Mouse (Mus musculus) CH12.LX (cell line): Measurements from ENCODE around the gene Pmepa1. TPM values are rescaled to one million over a fixed set of nuclear protein-coding genes. Genes with fewer than 3 reads are reported as not detected.

Experiments used
- DNase-seq: peaks from one replicate; pipeline ENCODE4 v3.0.0-alpha.2; 2013; ENCODE audit errors: extremely low read depth
- H3K27ac ChIP-seq: 2 replicates; pipeline ENCODE4 v1.5.1; 2012; ENCODE audit warnings: low read depth, mild to moderate bottlenecking, control low read depth, moderate library complexity; ENCODE audit not compliant: insufficient read depth
- H3K27me3 ChIP-seq: replicated peaks from 2 replicates; pipeline ENCODE3; 2012; ENCODE audit warnings: inconsistent platforms
- H3K36me3 ChIP-seq, 2 experiments: replicated peaks in 1 of 2; 2 replicates each; pipeline versions ENCODE3 to v1.6.1; 2012; ENCODE audit warnings: inconsistent platforms in 1 of 2, low read length in 1 of 2, mild to moderate bottlenecking in 1 of 2, mixed read lengths in 1 of 2, moderate library complexity in 1 of 2; ENCODE audit not compliant: control insufficient read depth in 1 of 2, insufficient read depth in 1 of 2
- H3K4me1 ChIP-seq, 2 experiments: 2 replicates each; pipeline ENCODE4 v1.6.1; 2012; ENCODE audit warnings: inconsistent platforms in 1 of 2, moderate library complexity in 1 of 2; ENCODE audit not compliant: insufficient read depth in 2 of 2, control insufficient read depth in 1 of 2
- H3K4me2 ChIP-seq: 2 replicates; pipeline ENCODE4 v1.6.1; 2012; ENCODE audit warnings: low read depth, mild to moderate bottlenecking, control low read depth; ENCODE audit not compliant: poor library complexity, insufficient read depth, severe bottlenecking
- H3K4me3 ChIP-seq, 3 experiments: fragments of 150-350 bp in 1 of 3; sonication (generic) in 1 of 3; replicated peaks in 1 of 3; 2 replicates each; pipeline versions ENCODE3 to v1.5.1; 2011 to 2012; ENCODE audit warnings: low read depth in 2 of 3, low read length in 2 of 3, mild to moderate bottlenecking in 2 of 3, moderate library complexity in 2 of 3, control low read depth in 1 of 3, improper control_type of control experiment in 1 of 3, inconsistent platforms in 1 of 3, mixed read lengths in 1 of 3; ENCODE audit not compliant: poor library complexity in 1 of 3
- H3K79me2 ChIP-seq: replicated peaks from 2 replicates; pipeline ENCODE4 v1.6.1; 2012; ENCODE audit warnings: mild to moderate bottlenecking, moderate library complexity; ENCODE audit not compliant: control insufficient read depth, poor library complexity, insufficient read depth, severe bottlenecking; ENCODE audit errors: extremely low read depth
- H3K9ac ChIP-seq: 2 replicates; pipeline ENCODE4 v1.6.1; 2012; ENCODE audit warnings: low read depth, mild to moderate bottlenecking, control low read depth, moderate library complexity; ENCODE audit not compliant: insufficient read depth
- H3K9me3 ChIP-seq: replicated peaks from 2 replicates; pipeline ENCODE3; 2012; ENCODE audit warnings: low read length, inconsistent platforms, mixed read lengths
- BHLHE40 ChIP-seq: IDR thresholded peaks from 2 replicates; pipeline ENCODE4 v1.6.1; 2011; ENCODE audit warnings: mild to moderate bottlenecking, low read depth, low read length, improper control_type of control experiment
- CHD2 ChIP-seq: IDR thresholded peaks from 2 replicates; pipeline ENCODE4 v1.6.1; 2011; ENCODE audit warnings: low read length, improper control_type of control experiment
- E2F4 ChIP-seq: IDR thresholded peaks from 2 replicates; pipeline ENCODE4 v1.6.1; 2011; ENCODE audit warnings: low read depth, low read length, improper control_type of control experiment; ENCODE audit not compliant: insufficient replicate concordance
- ETS1 ChIP-seq: conservative IDR thresholded peaks from 2 replicates; pipeline ENCODE4 v1.6.1; 2012; ENCODE audit warnings: low read depth, mild to moderate bottlenecking, inconsistent platforms, low read length, improper control_type of control experiment, moderate library complexity
- HCFC1 ChIP-seq: IDR thresholded peaks from 2 replicates; pipeline ENCODE4 v1.6.1; 2012; ENCODE audit warnings: low read depth, mild to moderate bottlenecking, inconsistent platforms, low read length, improper control_type of control experiment
- JUN ChIP-seq: IDR thresholded peaks from 2 replicates; pipeline ENCODE4 v1.6.1; 2011; ENCODE audit warnings: low read depth, mild to moderate bottlenecking, low read length, improper control_type of control experiment, moderate library complexity; ENCODE audit not compliant: insufficient read depth
- JUND ChIP-seq: conservative IDR thresholded peaks from 2 replicates; pipeline ENCODE4 v1.6.1; 2011; ENCODE audit warnings: low read depth, low read length, improper control_type of control experiment
- MAFK ChIP-seq: IDR thresholded peaks from 2 replicates; pipeline ENCODE4 v1.6.1; 2011; ENCODE audit warnings: low read length, improper control_type of control experiment; ENCODE audit not compliant: insufficient replicate concordance
- MXI1 ChIP-seq: IDR thresholded peaks from 2 replicates; pipeline ENCODE4 v1.6.1; 2011; ENCODE audit warnings: mild to moderate bottlenecking, low read depth, low read length, improper control_type of control experiment
- MYC ChIP-seq: IDR thresholded peaks from 2 replicates; pipeline ENCODE4 v1.6.1; 2011; ENCODE audit warnings: low read depth, mild to moderate bottlenecking, improper control_type of control experiment, low read length
- NELFE ChIP-seq: IDR thresholded peaks from 2 replicates; pipeline ENCODE4 v1.6.1; 2011; ENCODE audit warnings: low read depth, low read length, improper control_type of control experiment
- POLR2AphosphoS2 ChIP-seq: IDR thresholded peaks from 2 replicates; pipeline ENCODE4 v1.6.1; 2011; ENCODE audit warnings: low read depth, low read length, improper control_type of control experiment
- RAD21 ChIP-seq: IDR thresholded peaks from 2 replicates; pipeline ENCODE4 v1.6.1; 2011; ENCODE audit warnings: low read depth, mild to moderate bottlenecking, low read length, improper control_type of control experiment, moderate library complexity
- TBP ChIP-seq: conservative IDR thresholded peaks from 2 replicates; pipeline ENCODE4 v1.6.1; 2011; ENCODE audit warnings: low read depth, low read length, improper control_type of control experiment
- TCF12 ChIP-seq: IDR thresholded peaks from 2 replicates; pipeline ENCODE4 v1.6.1; 2014; ENCODE audit warnings: low read depth, mild to moderate bottlenecking, inconsistent platforms, low read length, improper control_type of control experiment
- USF1 ChIP-seq: IDR thresholded peaks from 2 replicates; pipeline ENCODE4 v1.6.1; 2014; ENCODE audit warnings: low read depth, mild to moderate bottlenecking, inconsistent platforms, low read length, improper control_type of control experiment
- USF2 ChIP-seq: conservative IDR thresholded peaks from 2 replicates; pipeline ENCODE4 v1.6.1; 2011; ENCODE audit warnings: low read depth, low read length, improper control_type of control experiment
- ZC3H11A ChIP-seq: IDR thresholded peaks from 2 replicates; pipeline ENCODE4 v1.6.1; 2012; ENCODE audit warnings: low read depth, mild to moderate bottlenecking, inconsistent platforms, low read length, improper control_type of control experiment
- ZKSCAN1 ChIP-seq: IDR thresholded peaks from 2 replicates; pipeline ENCODE4 v1.6.1; 2012; ENCODE audit warnings: low read depth, inconsistent platforms, low read length, improper control_type of control experiment, borderline replicate concordance
- dilution Hi-C: fragments of 300-500 bp; cut with MboI; formaldehyde crosslinking; loops from 2 replicates; pipeline ENCODE4 v1.14.3; 2020; ENCODE audit warnings: low sequenced_read_pairs; ENCODE audit not compliant: extremely low pct_unique_long_range_greater_than_20kb, extremely low pct_ligation_motif_present
- in situ Hi-C: fragments of 300-500 bp; cut with MboI; formaldehyde crosslinking; loops from 3 replicates; pipeline ENCODE4 v1.14.3; 2019; ENCODE audit warnings: low sequenced_read_pairs, low pct_ligation_motif_present, low pct_unique_long_range_greater_than_20kb, mixed read lengths
- polyA plus RNA-seq: library from polyadenylated mRNA; unstranded; fragments of >175 nt; gene quantifications from 2 replicates; pipeline ENCODE4 v1.2.1, GENCODE M21; 2012; ENCODE audit warnings: low read depth; ENCODE audit not compliant: insufficient read length
- total RNA-seq, 2 experiments: library from RNA; depleted of rRNA; stranded (reverse); fragments of 300-350 nt in 1 of 2; fragments of >200 nt in 1 of 2; gene quantifications; 2 replicates each; pipeline ENCODE4 v1.2.3; 2012 to 2014

Pmepa1 gene
- total and polyA plus RNA-seq, 3 experiments, result 1.6 to 11.8 (median 9.9) TPM

DNA sequence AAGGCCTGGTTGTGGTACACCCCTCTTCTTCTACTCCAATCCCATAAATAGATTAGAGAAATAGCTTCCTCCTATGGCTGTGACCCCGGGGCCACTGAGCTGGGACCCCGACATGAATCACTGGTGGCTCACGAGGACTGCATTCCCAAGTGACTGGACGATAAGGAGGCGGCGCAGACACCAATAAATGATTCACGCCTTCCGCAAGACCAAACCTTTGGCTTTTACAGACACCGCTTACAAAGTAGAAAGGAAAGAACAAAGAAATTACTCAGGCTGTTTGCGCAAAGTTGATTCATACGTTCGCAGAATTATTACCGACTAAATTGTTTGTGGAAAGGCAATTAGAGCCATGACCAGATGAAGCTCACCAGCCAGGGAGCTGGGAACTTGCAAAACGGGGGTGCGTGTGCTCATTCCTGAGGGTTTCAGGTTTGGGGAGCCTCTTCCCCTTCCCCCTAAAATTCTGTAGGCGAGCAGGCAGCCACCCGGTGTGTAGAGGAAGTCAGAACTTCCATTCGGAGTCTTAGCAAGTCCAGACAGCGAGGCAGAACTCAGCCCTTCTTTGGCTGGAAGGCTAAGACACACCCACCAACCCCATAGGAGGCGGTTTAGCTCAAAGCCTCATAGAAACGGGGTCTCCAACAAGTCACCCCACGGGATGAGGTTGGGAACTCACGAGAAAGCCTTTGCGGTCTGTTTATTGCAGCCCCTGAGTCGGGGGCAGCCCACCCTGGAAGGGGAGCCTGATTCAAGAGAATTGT is 9.8 kb downstream of the Pmepa1 start:
- in situ Hi-C loops, result loop anchor here (5.0 kb wide), 1 partner anchor 34 kb away; no protein-coding TSS in a partner anchor
- no peak overlapping the region for H3K4me2 ChIP-seq
- H3K27me3 ChIP-seq, result no peaks in the 10 kb centered on the region

DNA sequence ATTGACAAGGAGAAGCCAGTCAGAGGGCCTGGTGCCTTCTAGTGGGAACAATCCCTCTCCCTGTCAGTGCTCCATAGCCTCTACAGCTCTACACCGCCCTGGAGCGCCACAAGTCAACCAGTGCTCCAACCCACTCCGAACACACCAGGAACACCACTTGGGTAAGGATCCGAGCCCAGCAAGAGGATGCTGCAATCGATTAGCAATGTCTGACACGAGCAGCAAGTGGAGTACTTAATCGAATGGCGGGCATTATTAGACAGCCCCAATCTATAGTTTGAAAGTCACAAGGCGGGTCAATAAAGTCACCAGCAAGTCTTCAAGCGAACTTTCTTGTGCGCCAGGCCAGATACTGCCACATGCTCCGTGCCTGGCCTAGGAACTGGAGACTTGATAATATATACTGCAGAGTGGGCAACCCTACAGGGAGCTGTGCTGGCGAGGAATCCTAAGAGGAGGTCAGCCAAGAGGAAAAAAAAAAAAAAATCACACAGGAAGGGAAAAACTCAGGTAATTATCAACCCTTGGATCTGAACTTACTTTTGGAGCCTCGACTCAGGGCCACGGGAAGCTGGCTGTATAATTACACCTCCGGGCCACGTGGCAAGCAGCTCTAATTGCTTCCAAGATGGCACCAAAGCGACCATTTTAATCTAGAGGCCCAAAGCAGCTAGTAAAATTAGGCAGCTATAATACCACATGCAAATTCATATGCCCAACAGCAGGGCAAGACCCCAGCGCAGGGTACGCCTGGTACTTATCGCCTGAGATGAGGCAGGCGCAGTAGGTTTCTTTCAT is 10.7 kb downstream of the Pmepa1 start:
- H3K4me3 ChIP-seq, result no peak overlapping the region
- dilution Hi-C loops, result no loop called here
- H3K4me2 ChIP-seq, result no peak overlapping the region
- no peaks in the 10 kb centered on the region for H3K9me3 ChIP-seq
- no peak for TF ChIP-seq ETS1
- H3K27ac ChIP-seq, result no peak overlapping the region
- H3K79me2 ChIP-seq, result peaks cover 65% of the 10 kb centered on the region
- no peaks in the 10 kb centered on the region for H3K27me3 ChIP-seq
- no peak for DNase-seq
- H3K4me1 ChIP-seq, result peaks cover 55 to 99% of the 10 kb centered on the region in 2 experiments
- in situ Hi-C loops, result loop anchor here (5.0 kb wide), 1 partner anchor 33 kb away; no protein-coding TSS in a partner anchor
- peaks cover 0 to 14% of the 10 kb centered on the region in 2 experiments for H3K36me3 ChIP-seq
- H3K9ac ChIP-seq, result no peak overlapping the region

More for the DNA sequence above, 9.8 kb downstream of the Pmepa1 start:
- Histone ChIP-seq H3K4me1 (peaks cover 57 to 99% of the 10 kb centered on the region in 2 experiments), H3K36me3 (peaks cover 0 to 19% of the 10 kb centered on the region in 2 experiments), H3K4me3 (no peak overlapping the region), H3K9ac (no peak overlapping the region), H3K9me3 (no peaks in the 10 kb centered on the region), H3K79me2 (peaks cover 72% of the 10 kb centered on the region), H3K27ac (no peak overlapping the region)
- DNase-seq, result no peak
- dilution Hi-C loops, result no loop called here
- TF ChIP-seq USF2, result no peak
- TF ChIP-seq MAFK, result no peak
- TF ChIP-seq CHD2, result no peak
- no peak for TF ChIP-seq ZC3H11A
- TF ChIP-seq ZKSCAN1, result no peak
- TF ChIP-seq MXI1, result no peak
- TF ChIP-seq RAD21, result no peak
- TF ChIP-seq E2F4, result no peak
- no peak for TF ChIP-seq NELFE
- no peak for TF ChIP-seq JUND
- no peak for TF ChIP-seq HCFC1
- no peak for TF ChIP-seq TCF12
- TF ChIP-seq JUN, result no peak
- no peak for TF ChIP-seq BHLHE40
- no peak for TF ChIP-seq TBP
- TF ChIP-seq USF1, result no peak
- TF ChIP-seq MYC, result no peak
- TF ChIP-seq POLR2AphosphoS2, result no peak
